Mouse (Mus musculus) macrophage (primary cell): ENCODE results near the gene Fnbp1l. TPM values are rescaled to one million over a fixed set of nuclear protein-coding genes. Genes with fewer than 3 reads are reported as not detected.

Experiments
- H3K27ac ChIP-seq: fragments of 350-480 bp; formaldehyde crosslinking; 2 replicates; pipeline ENCODE4 v1.9.0; 2021
- H3K36me3 ChIP-seq: fragments of 350-480 bp; formaldehyde crosslinking; 2 replicates; pipeline ENCODE4 v1.9.0; 2021; ENCODE audit errors: inconsistent target
- H3K4me3 ChIP-seq: fragments of 350-480 bp; formaldehyde crosslinking; 2 replicates; pipeline ENCODE4 v1.9.0; 2021; ENCODE audit errors: inconsistent target
- H3K79me2 ChIP-seq: fragments of 350-480 bp; formaldehyde crosslinking; 2 replicates; pipeline ENCODE4 v1.9.0; 2021; ENCODE audit errors: inconsistent target
- WGBS: methylation state at CpG from one replicate; pipeline ENCODE4 v1.1.7; 2026; ENCODE audit warnings: inconsistent platforms; ENCODE audit not compliant: missing documents; 5-methylcytosine and 5-hydroxymethylcytosine counted together
- polyA plus RNA-seq: library from polyadenylated mRNA; stranded (reverse); fragments of 250-400 nt; gene quantifications from 3 replicates; pipeline ENCODE4 v1.2.4, GENCODE M21; 2018; ENCODE audit warnings: inconsistent platforms

Fnbp1l gene
- polyA plus RNA-seq, 1 experiment from 2014 or later = 11.0 TPM

DNA sequence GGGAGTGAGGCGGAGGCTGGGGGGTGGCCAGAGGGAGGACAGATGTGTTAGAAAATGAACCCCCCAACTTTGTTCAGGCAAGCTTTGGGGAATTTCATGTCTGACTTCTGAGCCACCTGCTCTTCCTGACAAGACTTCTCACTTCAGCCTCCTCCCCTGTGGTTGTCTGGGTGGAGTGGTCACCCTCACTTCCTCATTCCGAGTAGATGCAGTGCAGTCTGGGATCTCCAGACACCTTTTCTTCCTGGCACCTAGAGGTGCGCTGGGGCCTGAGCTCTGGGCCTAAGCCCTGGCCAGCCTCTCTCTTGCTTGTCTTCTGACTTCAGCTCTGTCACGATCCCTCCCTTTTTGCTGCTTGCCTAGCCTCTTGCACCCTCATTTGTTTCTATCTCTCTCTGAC is 98.6 kb downstream of the Fnbp1l start:
- 38% methylated on average over 3 of the region's 4 CpGs for WGBS
- H3K36me3 ChIP-seq = peaks cover 47% of the 10 kb centered on the region
- no peak overlapping the region for H3K27ac ChIP-seq
- H3K79me2 ChIP-seq = no peaks in the 10 kb centered on the region
- H3K4me3 ChIP-seq = no peak overlapping the region

DNA sequence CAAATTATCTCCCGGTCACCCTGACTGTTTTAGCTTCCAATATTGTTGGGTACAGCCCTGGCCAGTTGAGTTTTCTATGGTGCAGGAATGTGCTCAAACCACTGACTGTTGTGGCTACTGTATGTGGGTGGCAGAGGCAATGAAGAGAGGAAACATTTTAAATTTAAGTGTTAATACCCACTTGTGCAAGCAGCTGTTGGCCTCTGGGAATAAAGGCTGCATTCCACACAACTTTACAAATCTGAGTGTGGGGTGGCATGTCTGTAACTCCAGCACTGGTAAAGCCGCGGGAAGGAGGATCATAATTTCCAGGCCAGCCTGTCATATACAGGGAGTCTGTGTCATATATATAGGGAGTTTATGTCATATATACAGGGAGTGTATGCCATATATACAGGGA is 99.2 kb downstream of the Fnbp1l start:
- WGBS = 100% methylated on average over 2 of the region's 3 CpGs
- no peak overlapping the region for H3K4me3 ChIP-seq
- peaks cover 47% of the 10 kb centered on the region for H3K36me3 ChIP-seq
- H3K79me2 ChIP-seq = no peaks in the 10 kb centered on the region
- H3K27ac ChIP-seq = no peak overlapping the region

DNA sequence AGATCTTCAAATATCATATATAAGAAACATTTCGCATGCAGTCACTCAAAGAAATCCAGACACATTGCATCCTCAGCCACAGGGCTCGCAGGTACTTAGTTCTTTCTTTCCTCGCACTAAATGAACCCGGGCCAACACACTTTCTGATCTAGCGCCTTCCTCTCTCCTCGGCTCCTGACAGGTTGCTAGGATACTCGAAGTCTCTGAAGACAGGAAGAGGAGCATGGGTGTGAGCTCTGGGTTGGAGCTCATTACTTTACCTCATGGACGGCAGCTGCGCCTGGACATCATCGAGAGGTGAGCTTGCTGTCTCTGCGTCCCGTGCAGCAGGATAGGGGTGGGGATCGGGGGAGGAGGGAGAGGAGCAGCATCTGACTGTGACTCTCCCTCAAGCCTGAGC is 100.4 kb downstream of the Fnbp1l start:
- Histone ChIP-seq H3K36me3 (peaks cover 40% of the 10 kb centered on the region; the same call in 1 of the 2 replicates), H3K4me3 (no peak overlapping the region), H3K27ac (no peak overlapping the region), H3K79me2 (no peaks in the 10 kb centered on the region)
- WGBS = 89% methylated on average over 10 of the region's 13 CpGs

DNA sequence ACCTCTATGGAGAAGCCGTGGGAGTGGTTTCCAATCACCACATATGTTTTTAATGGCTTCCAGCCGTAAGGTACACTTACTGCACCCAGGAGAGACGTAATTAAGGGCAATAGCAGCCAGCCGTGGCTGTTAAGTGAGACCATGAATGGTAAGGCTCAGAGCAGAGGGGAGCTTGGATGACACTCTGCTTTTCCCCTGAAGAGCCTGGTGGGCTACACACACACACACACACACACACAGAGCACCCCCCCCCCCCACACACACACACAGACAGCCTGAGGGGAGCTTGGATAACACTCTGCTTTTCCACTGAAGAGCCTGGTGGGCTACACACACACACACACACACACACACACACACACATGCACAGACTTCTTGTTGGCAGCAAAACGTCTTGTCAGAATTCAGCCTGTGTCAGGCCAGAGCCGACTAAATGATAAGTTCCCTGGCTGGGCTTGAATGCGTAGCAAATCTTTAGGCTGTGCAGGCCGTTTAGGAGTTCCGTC is 101.2 kb downstream of the Fnbp1l start:
- no peak overlapping the region for H3K27ac ChIP-seq
- WGBS = 87% methylated on average over 9 of the region's 9 CpGs
- H3K36me3 ChIP-seq = peaks cover 32% of the 10 kb centered on the region; the same call in 1 of the 2 replicates
- no peaks in the 10 kb centered on the region for H3K79me2 ChIP-seq
- H3K4me3 ChIP-seq = no peak overlapping the region

DNA sequence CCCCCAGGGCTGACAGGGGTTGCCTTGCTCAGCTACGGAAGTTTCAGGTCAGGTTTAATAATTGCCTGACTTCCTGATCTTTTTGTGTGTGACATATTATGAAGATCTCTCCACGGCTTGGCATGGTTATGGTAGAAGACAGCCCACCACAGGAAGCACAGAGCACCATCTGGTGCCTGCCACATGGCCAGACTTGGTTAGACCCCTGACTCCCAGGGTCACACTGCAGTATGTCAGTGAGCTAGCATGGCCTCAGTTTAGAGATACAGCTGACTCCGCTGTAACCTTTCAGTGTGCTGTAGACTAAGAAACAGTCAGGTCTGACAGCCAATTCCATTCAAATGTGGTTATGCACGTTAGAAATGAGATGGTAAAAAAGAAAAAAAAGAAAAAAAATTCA is 101.8 kb downstream of the Fnbp1l start:
- Histone ChIP-seq H3K36me3 (peaks cover 31% of the 10 kb centered on the region), H3K79me2 (no peaks in the 10 kb centered on the region), H3K27ac (no peak overlapping the region), H3K4me3 (no peak overlapping the region)
- 36% methylated on average over 4 of the region's 4 CpGs for WGBS

DNA sequence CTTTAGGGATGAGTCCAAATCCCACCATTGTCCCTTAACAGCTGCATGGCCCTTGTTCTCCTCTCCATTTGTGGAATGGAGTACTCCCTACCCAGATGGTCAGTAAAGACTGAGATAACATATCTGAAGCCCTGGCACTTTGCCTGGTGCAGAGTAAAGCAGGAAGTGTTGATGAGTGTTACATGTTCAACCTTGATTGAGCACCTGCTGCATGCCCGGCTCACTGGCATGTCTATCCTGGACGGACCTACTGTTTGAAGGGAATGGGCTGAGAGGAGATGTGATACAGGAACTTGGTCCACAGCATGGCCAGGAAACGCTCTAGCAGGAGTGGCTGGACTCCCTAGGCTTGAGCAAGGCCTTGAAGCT is 103.2 kb downstream of the Fnbp1l start:
- no peak overlapping the region for H3K27ac ChIP-seq
- no peak overlapping the region for H3K4me3 ChIP-seq
- 89% methylated on average over 3 of the region's 3 CpGs for WGBS
- H3K79me2 ChIP-seq = no peaks in the 10 kb centered on the region
- H3K36me3 ChIP-seq = peaks cover 43% of the 10 kb centered on the region

DNA sequence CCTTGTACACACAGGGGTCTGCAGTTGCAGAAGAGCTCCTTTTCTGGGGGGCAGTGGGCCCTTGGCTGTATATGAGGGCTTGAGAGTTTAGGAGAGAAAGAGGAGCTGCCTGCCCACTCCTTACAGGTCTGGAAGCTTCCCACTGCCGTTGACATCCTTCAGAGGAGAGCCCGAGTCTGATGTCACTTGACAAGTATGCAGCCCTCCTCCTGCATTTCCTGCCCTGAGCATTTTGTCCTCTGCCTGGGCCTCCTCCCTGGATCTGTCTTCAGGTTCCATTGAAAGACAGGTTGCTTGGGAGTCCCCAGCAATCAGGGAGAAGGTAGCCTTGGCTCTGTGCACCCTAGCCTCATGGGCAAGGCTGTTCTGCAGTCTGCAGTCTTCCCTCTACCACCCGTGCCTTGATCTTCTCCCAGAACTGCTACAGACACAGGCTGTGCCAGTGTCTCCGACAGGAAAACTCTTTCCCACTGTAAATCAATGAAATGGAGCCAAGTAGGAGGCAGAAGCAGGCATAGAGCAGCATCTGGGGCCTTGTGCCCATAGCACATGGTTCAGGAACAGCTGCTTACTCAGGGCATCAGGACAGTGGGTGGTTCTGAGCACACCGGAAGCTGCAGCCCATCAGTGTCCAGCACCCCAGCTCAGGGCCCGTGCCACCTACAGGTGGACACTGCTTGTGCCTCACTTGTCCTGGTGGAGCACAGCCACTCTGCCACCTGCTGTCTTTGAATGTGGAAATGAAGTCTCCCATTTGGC is 103.8 kb downstream of the Fnbp1l start:
- Histone ChIP-seq H3K36me3 (peaks cover 49% of the 10 kb centered on the region), H3K27ac (no peak overlapping the region)
- 88% methylated on average over 6 of the region's 6 CpGs for WGBS

DNA sequence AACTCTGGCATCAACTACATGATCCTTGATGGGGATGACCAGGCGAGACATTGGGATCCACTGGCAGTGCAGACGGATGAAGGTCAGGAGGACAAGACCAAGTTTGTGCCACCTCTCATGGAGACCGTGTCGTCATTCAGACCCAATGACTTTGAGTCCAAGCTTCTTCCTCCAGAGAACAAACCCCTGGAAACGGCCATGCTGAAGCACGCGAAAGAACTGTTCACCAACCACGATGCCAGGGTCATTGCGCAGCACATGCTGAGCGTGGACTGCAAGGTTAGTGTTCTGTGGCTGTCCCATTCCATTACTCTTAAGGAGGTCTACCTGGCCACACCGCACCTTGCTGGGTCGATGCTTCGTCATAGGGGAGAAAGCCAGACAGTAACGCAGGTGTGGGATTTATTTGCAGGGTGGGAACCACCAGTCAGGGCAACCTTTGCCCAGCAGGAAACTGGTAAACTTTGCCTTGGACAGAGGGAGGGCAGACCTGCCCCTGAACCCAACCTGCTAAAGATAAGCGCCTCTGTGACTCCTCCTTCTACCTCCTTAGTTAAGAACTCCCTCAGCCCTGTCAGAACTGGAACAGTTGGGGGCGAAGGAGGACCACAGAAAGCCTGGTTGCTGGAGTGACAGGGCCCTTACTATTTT is 106.7 kb downstream of the Fnbp1l start:
- Histone ChIP-seq H3K79me2 (no peaks in the 10 kb centered on the region), H3K4me3 (no peak overlapping the region), H3K27ac (no peak overlapping the region), H3K36me3 (peaks cover 40% of the 10 kb centered on the region)
- WGBS = 91% methylated on average over 16 of the region's 16 CpGs

More for the DNA sequence above, 103.8 kb downstream of the Fnbp1l start:
- Histone ChIP-seq H3K79me2 (no peaks in the 10 kb centered on the region), H3K4me3 (no peak overlapping the region)

DNA sequence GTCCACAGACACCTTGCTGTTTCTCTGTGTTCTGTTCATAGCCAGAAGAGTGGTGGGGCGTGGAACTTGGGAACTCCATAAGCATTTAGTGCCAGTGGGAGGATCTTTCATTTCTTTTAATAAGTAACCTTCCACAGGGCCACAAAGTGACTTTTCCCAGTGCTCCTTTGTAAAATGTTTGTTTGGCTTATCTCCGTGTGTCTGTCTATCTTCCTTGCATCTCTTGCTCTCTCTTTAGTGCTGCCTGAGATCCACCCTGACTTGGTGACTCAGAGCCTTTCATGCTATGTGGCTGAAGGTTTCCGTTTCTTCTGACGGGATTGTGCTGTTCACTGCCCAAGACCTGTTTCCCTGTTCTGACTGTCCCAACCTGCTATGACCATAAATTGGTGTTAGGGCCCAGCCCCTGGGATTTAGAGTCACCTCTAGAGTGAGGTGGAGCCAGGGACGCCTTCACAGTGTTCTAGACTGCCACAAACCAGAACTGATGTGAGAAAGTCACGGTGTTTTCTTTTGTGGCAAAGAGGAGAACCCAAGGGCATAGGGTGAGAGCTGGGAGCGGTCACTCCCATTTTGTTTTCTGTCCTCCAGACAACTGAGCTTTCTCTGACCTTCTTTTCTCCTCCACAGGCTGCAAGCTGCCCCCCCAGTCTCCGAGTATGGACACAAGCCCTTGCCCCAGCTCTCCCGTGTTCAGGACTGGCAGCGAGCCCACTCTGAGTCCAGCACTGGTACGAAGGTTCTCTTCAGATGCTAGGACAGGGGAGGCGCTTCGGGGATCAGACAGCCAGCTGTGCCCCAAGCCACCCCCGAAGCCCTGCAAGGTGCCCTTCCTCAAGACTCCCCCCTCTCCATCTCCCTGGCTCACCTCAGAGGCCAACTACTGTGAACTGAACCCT is 107.5 kb downstream of the Fnbp1l start:
- no peak overlapping the region for H3K4me3 ChIP-seq
- H3K27ac ChIP-seq = no peak overlapping the region
- WGBS = 91% methylated on average over 14 of the region's 14 CpGs
- no peaks in the 10 kb centered on the region for H3K79me2 ChIP-seq
- peaks cover 39% of the 10 kb centered on the region for H3K36me3 ChIP-seq

DNA sequence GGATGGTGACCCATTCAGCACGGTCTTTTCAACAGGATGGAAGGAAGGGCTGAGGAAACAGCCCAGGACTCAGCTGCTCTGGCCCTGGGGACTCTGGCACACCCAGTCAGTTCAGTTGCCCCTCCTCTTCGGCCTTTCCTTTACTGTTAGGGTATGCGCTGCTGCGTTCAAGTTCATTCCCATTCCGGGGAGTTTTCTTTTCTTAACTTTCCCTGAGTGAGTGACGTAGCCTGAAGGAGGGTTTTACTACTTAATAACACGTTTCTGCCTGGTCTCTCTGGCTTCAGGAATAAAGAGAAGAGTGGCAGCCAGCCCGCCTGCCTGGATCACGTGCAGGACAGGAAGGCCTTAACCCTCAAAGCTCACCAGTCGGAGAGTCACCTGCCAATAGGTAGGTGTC is 108.6 kb downstream of the Fnbp1l start:
- Histone ChIP-seq H3K4me3 (no peak overlapping the region), H3K36me3 (peaks cover 38% of the 10 kb centered on the region), H3K27ac (no peak overlapping the region), H3K79me2 (no peaks in the 10 kb centered on the region)
- WGBS = 94% methylated on average over 8 of the region's 10 CpGs

DNA sequence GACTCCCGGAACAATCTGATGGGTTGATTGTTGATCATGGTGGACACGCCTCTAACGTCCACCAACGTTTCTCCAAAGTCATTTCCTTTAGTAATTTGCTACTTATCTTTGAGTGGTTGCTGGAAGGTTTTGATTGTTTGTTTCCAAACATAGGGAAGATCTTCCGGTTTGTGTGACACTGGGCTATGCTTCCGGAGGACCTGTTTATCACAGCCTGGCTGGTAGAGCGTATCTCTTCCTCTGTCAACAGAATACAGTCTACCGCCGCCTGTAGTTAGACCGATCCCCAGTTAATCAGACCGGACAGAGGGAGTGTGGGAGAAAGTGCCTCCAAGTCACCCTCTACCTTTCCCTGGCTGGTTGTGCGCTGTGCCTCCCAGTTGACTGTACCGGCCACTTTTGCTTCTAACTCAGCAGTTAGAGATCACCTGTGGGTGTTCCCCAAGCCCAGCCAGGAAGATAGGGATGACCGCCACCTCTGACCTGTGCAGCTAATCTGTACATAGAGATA is 109.2 kb downstream of the Fnbp1l start:
- Histone ChIP-seq H3K27ac (no peak overlapping the region), H3K36me3 (peaks cover 31% of the 10 kb centered on the region), H3K4me3 (no peak overlapping the region), H3K79me2 (no peaks in the 10 kb centered on the region)
- 92% methylated on average over 14 of the region's 14 CpGs for WGBS

DNA sequence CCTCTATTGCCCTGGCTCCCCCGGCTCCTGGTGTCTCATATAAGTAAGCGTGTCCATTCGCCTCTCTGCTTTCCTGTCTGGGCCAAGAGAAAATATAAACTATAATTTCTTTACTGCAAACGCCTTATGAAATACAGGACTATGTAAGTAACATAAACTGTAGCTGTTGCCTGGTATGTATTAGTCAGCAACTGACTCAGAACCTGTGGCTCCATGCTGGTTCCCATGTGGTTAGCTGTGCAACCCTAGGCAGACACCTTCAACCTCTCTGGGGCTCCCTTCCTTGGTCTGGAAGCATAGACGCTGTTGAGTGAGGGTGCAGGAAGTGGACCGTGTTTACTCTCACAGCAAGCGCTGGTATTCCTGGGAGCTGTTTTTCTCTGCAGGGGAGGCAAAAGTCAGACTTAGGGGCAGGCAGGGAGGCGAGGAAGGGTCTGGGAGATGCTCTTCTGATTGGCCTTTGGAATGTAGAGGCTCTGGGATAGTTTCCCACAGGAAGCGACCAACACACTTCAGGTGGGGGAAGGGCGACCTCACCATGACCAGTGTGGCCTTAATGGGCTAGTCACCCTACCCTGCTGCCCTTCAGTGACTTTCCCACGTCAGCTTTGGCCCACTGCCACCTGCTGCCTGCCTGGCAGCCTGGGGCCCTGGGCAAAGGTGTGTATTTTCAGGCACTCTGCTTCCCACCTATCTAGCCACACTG is 109.8 kb downstream of the Fnbp1l start:
- Histone ChIP-seq H3K27ac (no peak overlapping the region), H3K4me3 (no peak overlapping the region), H3K36me3 (peaks cover 28% of the 10 kb centered on the region), H3K79me2 (peaks cover 1% of the 10 kb centered on the region; the same call in 1 of the 2 replicates)
- 77% methylated on average over 11 of the region's 11 CpGs for WGBS

DNA sequence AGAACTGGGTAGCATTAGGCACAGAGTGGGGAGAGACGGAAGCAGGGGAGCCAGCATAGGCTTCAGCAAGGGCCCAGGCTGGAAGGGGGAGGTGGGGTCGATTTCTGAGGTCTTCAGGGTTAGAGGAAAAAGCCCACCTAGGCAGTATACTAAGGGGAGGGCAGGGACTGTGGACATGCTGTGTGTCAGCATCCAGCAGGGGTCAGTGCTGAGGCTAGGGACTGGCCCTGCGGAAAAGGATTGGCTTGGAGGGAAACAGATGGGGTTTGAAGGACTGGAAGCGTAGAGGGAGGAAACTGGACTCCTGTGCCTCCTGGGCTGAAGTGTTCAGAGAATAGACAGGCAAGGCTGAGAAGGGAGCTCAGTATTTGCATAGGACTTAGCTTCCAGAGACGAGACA is 110.4 kb downstream of the Fnbp1l start:
- H3K36me3 ChIP-seq = peaks cover 28% of the 10 kb centered on the region
- 56% methylated on average over 5 of the region's 5 CpGs for WGBS
- H3K27ac ChIP-seq = no peak overlapping the region
- H3K4me3 ChIP-seq = no peak overlapping the region
- H3K79me2 ChIP-seq = peaks cover 7% of the 10 kb centered on the region; the same call in 1 of the 2 replicates

DNA sequence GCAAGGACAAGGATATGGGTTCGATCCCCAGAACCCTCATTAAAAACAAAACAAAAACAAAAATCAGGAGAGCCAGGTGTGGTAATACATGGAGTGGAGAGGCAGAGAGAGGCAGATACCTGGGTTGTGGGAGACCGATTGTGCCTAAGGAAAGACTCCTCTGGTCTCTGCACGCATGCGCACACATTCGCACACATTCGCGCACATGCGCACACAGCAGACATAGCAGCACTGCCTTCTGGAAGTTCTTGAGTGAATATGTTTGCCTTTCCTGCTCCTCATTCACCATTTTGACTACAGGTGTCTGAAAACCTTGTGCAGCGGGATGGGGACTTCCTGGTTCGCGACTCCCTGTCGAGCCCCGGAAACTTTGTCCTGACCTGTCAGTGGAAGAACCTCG is 111.7 kb downstream of the Fnbp1l start:
- Histone ChIP-seq H3K4me3 (no peak overlapping the region), H3K79me2 (peaks cover 14% of the 10 kb centered on the region), H3K36me3 (peaks cover 24% of the 10 kb centered on the region), H3K27ac (no peak overlapping the region)
- WGBS = 97% methylated on average over 14 of the region's 14 CpGs
